Mouse (Mus musculus) lung, embryonic 16.5 days (tissue): ENCODE data around the gene Dok3. TPM values are rescaled to one million over a fixed set of nuclear protein-coding genes. Genes with fewer than 3 reads are reported as not detected.
A peak's percentile ranks its signal among the peaks of the same experiment; 100 is the strongest.
"Not testable (repeated sequence)": the region's sequence is repeated elsewhere in the genome, so short reads cannot be mapped to it uniquely, and the experiment has no call there.

ENCODE experiments used
- ATAC-seq: fragments of 200-750 bp; cut with Nextera tagmentation; 2 replicates; pipeline ENCODE4 v1.8.0; 2017; ENCODE audit warnings: low read depth, mild to moderate bottlenecking, moderate library complexity
- H3K27ac ChIP-seq: fragments of 300-500 bp; sonication (generic); 2 replicates; pipeline ENCODE4 v1.5.1; 2014; ENCODE audit warnings: mild to moderate bottlenecking, control low read depth, low read length
- H3K27me3 ChIP-seq: fragments of 300-500 bp; sonication (generic); 2 replicates; pipeline ENCODE4 v1.6.1; 2014; ENCODE audit warnings: low read depth, low read length, mixed read lengths; ENCODE audit not compliant: control insufficient read depth, insufficient read depth
- H3K36me3 ChIP-seq: fragments of 300-500 bp; sonication (generic); 2 replicates; pipeline ENCODE4 v1.6.1; 2014; ENCODE audit warnings: low read length; ENCODE audit not compliant: control insufficient read depth, insufficient read depth
- H3K4me1 ChIP-seq: fragments of 300-500 bp; sonication (generic); replicated peaks from 2 replicates; pipeline ENCODE4 v1.6.1; 2014; ENCODE audit warnings: low read length, mixed read lengths; ENCODE audit not compliant: control insufficient read depth, insufficient read depth
- H3K4me2 ChIP-seq: fragments of 300-500 bp; sonication (generic); 2 replicates; pipeline ENCODE4 v1.6.1; 2014; ENCODE audit warnings: low read depth, low read length, control low read depth
- H3K4me3 ChIP-seq: fragments of 300-500 bp; sonication (generic); 2 replicates; pipeline ENCODE4 v1.5.1; 2014; ENCODE audit warnings: mild to moderate bottlenecking, low read length, control low read depth
- H3K9ac ChIP-seq: fragments of 300-500 bp; sonication (generic); 2 replicates; pipeline ENCODE4 v1.6.1; 2014; ENCODE audit warnings: low read length, control low read depth
- H3K9me3 ChIP-seq: fragments of 300-500 bp; sonication (generic); 2 replicates; pipeline ENCODE4 v1.6.1; 2016; ENCODE audit warnings: low read length; ENCODE audit not compliant: control insufficient read depth
- WGBS: fragments of 180-500 bp; shearing (Covaris S2); extraction: QIAGEN DNeasy Blood & Tissue Kit; methylation state at CpG from one replicate; pipeline ENCODE4 v1.1.7; 2014; 5-methylcytosine and 5-hydroxymethylcytosine counted together
- polyA plus RNA-seq: library from polyadenylated mRNA; unstranded; fragments of >200 nt; fragmentation: Nextera tagmentation; extraction: Ambion mirVana; gene quantifications from 2 replicates; pipeline ENCODE4 v1.2.1, GENCODE M21; 2015

The Dok3 gene
- polyA plus RNA-seq, 1 experiment from 2014 or later, result 3.8 TPM

DNA sequence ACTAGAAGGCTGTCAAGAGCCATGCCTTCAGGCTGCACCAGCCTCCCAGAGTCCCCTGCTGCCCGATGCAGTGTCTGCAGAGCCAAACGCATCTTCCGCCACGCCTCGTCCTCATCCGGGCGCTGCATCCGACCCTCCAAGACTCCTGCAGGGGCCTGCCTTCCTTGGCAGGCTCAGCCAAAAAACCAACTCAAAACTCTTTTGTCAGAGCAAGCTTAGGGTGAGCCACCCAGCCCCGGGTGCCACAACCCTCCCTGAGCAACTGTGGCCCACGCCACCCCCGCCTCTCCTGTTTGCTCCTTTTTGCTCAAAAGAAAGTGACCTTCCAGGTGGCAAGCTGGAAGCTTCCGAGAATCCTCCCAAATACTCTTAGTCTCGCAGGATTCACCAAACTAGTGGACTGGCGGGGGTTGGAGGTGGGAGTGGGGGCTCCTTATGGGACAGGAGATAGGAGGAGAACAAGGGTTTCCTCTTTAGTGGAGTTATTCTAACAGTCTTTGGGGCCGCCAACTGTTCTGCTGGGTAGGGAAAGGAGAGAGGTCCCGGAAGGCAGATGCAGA lies 40.7 kb upstream of the Dok3 start:
- 3% methylated on average over 16 of the region's 16 CpGs for WGBS
- H3K4me2 ChIP-seq, result peak overlapping the region; percentile 97
- peak overlapping the region; percentile 99 for H3K4me3 ChIP-seq
- H3K4me1 ChIP-seq, result peaks cover 15% of the 10 kb centered on the region
- peak overlapping the region; percentile 83; the same call in 1 of the 2 replicates for H3K27ac ChIP-seq
- peak overlapping the region; percentile 99 for H3K9ac ChIP-seq
- H3K9me3 ChIP-seq, result no peaks in the 10 kb centered on the region; the same call in 1 of the 2 replicates
- H3K36me3 ChIP-seq, result no peaks in the 10 kb centered on the region
- H3K27me3 ChIP-seq, result no peaks in the 10 kb centered on the region
- ATAC-seq, result no peak

DNA sequence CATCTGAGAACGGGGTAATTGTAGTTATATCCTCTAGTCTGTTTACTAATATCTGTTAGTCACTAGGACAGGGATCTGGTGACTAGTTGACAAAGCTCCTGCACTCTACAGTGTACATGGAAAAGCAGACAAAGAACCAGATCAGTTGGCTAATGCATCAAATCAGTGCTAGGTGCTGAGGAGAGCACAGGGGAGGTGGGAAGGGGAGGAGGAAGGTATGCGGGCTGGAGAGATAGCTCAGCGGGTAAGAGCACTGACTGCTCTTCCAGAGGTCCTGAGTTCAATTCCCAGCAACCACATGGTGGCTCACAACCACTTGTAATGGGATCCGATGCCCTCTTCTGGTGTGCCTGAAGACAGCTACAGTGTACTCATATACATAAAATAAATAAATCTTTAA lies 39.4 kb upstream of the Dok3 start:
- not testable (repeated sequence) for H3K9ac ChIP-seq, ATAC-seq, H3K9me3 ChIP-seq, H3K36me3 ChIP-seq, H3K27ac ChIP-seq, H3K4me2 ChIP-seq, H3K4me3 ChIP-seq, H3K27me3 ChIP-seq
- WGBS, result 87% methylated on average over 4 of the region's 4 CpGs
- peaks cover 15% of the 10 kb centered on the region for H3K4me1 ChIP-seq

DNA sequence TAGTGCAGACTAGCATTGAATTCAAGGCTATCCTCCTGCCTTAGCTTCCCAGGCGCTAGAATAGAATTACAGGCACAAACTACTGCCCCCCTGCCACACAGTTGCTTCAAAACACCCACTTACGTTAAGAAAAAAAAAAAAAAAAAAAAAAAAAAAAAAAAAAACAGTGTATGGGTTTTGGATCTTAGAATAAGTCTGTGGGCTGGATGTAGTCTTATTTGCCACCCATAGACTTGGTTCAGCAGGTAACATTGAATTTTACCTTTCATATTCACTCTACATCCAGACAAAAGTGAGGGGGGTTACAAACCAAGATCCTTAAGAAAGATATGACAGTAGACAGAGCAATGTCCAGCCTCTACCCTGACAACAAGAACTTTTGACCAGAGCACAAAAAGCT lies 38.9 kb upstream of the Dok3 start:
- H3K27ac ChIP-seq, result no peak overlapping the region
- H3K27me3 ChIP-seq, result no peaks in the 10 kb centered on the region
- ATAC-seq, result no peak
- no peaks in the 10 kb centered on the region for H3K9me3 ChIP-seq
- H3K9ac ChIP-seq, result no peak overlapping the region
- 88% methylated on average over 2 of the region's 2 CpGs for WGBS
- H3K4me1 ChIP-seq, result peaks cover 15% of the 10 kb centered on the region
- no peak overlapping the region for H3K4me2 ChIP-seq
- H3K4me3 ChIP-seq, result no peak overlapping the region
- peaks cover 2% of the 10 kb centered on the region; the same call in 1 of the 2 replicates for H3K36me3 ChIP-seq

DNA sequence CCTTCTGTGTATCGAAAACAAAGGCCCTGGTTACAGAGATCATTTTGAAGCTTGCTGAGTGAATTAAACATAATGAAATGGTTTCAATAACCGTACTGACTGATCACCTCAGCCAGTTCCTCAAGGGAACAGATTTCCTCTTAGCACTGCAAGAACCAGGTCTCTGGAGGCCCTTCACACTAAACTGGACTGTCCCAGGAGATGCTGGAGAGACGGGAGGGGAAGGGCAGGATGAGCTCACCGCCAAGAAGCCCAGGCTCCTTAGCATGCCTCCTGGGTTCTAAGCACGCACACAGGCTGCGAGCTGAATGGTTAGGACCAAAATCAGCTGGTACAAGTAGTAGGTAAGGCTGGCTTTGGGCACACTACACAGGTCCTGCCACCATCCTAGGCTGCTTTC lies 37.9 kb upstream of the Dok3 start:
- ATAC-seq, result no peak
- Histone ChIP-seq H3K4me3 (no peak overlapping the region), H3K9me3 (no peaks in the 10 kb centered on the region), H3K4me2 (no peak overlapping the region), H3K36me3 (peaks cover 2% of the 10 kb centered on the region; the same call in 1 of the 2 replicates), H3K4me1 (peaks cover 12% of the 10 kb centered on the region), H3K27me3 (no peaks in the 10 kb centered on the region), H3K9ac (no peak overlapping the region), H3K27ac (no peak overlapping the region)
- WGBS, result 85% methylated on average over 6 of the region's 6 CpGs

DNA sequence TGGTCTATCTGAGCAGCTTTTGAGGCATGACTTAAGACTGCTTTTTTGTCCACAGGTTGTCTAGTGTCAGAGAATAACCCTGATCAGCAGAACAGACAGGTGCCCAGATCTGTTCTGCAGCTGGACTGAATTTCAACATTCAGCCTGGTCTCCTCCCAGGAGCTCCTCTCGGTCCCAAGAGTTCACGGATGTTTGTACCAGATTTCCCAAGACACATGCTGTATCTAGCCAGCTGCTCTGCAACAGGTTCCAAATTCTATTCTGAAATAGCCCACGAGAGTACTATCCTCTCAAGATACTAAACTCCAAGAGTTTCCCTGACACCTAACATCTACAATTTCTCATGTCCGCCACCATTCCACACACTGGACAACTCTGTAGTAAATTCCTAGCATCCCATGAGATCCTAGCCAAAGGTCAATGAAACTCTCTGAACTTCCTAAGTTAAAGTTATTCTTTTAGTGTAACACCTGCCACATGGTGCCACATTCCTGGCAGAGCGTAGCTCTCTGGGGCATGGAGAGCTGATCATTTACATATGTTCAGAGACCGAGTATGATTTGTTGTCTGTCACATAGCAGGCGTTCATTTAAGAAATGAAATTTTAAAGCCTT lies 34.3 kb upstream of the Dok3 start:
- Histone ChIP-seq H3K4me1 (no peaks in the 10 kb centered on the region), H3K27ac (no peak overlapping the region), H3K4me2 (no peak overlapping the region), H3K4me3 (no peak overlapping the region), H3K27me3 (no peaks in the 10 kb centered on the region), H3K9me3 (no peaks in the 10 kb centered on the region), H3K9ac (no peak overlapping the region), H3K36me3 (peaks cover 2% of the 10 kb centered on the region; the same call in 1 of the 2 replicates)
- 78% methylated on average over 7 of the region's 7 CpGs for WGBS
- ATAC-seq, result no peak

DNA sequence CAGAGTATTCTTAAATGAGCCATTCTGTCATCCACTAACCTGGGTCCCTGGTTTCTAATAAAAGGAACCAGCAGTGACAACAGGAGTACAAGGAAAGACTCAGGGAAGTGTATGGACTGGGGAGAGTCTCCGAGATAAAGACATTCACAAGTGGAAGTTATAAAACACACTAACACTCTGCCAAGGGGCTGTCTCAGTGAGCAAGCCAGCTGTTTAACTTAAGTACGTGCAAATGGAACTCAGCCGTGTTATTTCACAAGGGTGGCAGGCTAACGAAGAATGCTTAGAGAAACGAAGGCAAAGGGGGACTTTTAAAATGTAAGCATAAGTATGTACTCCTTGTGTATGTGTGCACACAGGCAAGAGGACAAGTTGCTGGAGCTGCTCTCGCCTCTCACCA lies 28.4 kb upstream of the Dok3 start:
- no peaks in the 10 kb centered on the region for H3K4me1 ChIP-seq
- no peak overlapping the region for H3K9ac ChIP-seq
- WGBS, result 66% methylated on average over 6 of the region's 6 CpGs
- peaks cover 30% of the 10 kb centered on the region for H3K36me3 ChIP-seq
- no peaks in the 10 kb centered on the region for H3K27me3 ChIP-seq
- no peaks in the 10 kb centered on the region for H3K9me3 ChIP-seq
- ATAC-seq, result peak; percentile 72
- H3K27ac ChIP-seq, result no peak overlapping the region
- no peak overlapping the region for H3K4me3 ChIP-seq
- no peak overlapping the region for H3K4me2 ChIP-seq

DNA sequence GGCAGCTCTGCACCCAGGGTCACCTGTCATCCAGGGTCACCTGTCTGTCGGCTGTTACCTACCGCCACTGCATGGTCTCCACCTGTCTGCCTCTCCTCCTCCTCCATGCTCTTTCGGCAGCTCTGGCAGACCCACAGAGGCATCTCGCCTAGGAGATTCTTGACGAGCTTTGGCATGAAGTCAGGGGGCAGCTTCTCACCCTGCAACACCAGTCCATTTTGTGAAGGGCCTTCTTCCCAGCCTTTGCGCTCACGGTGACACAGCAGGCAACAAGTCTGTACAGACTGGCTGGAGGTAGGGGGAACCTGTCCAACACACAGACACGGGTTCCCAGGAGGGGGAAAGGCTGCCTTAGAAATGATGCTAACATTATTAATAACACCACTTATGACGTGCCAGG lies 26.8 kb upstream of the Dok3 start:
- H3K36me3 ChIP-seq, result peaks cover 32% of the 10 kb centered on the region
- H3K4me1 ChIP-seq, result no peaks in the 10 kb centered on the region
- no peak overlapping the region for H3K4me2 ChIP-seq
- no peak overlapping the region for H3K27ac ChIP-seq
- 90% methylated on average over 9 of the region's 9 CpGs for WGBS
- no peaks in the 10 kb centered on the region for H3K27me3 ChIP-seq
- no peak overlapping the region for H3K9ac ChIP-seq
- H3K9me3 ChIP-seq, result no peaks in the 10 kb centered on the region
- H3K4me3 ChIP-seq, result no peak overlapping the region
- no peak for ATAC-seq

DNA sequence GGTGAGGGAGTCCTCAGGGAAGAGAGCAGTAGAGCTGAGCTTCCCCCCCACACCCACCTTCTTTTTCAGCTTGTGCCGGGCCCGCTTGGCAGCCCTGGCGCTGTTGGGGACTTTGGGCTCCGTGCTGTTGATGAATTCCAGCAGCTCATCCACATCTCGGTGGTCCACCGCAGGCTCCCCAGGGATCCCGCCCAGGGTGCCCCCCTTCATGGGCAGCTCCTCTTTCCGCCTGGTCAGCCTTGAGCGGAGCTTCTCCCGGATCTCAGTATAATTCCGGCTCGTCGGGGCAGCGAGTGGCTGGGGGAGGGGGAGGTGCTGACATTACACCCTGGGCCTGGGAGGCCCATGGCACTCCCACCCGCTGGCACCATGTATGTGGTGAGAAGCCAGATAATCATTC lies 20.0 kb upstream of the Dok3 start:
- Histone ChIP-seq H3K27me3 (no peaks in the 10 kb centered on the region), H3K36me3 (peaks cover 32% of the 10 kb centered on the region)
- WGBS, result 91% methylated on average over 15 of the region's 15 CpGs

DNA sequence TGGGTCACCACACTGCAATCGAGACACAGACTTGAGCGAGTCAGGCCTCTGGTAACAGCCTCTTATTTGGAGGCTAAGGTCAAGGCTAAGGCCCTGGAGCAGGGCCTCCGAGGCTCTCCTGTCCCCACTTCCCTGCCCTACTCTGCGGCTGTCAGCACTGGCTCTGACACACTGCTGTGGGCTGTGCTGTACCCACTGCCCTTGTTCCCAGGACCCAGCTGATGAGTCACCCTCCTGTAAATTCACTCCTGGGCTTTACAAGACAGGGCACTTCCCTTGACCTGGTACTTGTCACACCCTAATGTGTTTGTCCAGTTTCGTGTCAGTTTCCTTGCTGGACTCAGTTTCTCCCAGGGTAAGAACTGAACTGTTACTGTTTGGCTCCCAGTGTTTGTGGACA lies 19.3 kb upstream of the Dok3 start:
- Histone ChIP-seq H3K4me1 (no peaks in the 10 kb centered on the region), H3K27ac (no peak overlapping the region), H3K27me3 (no peaks in the 10 kb centered on the region), H3K9me3 (no peaks in the 10 kb centered on the region), H3K9ac (no peak overlapping the region), H3K36me3 (peaks cover 27% of the 10 kb centered on the region), H3K4me2 (no peak overlapping the region), H3K4me3 (no peak overlapping the region)
- ATAC-seq, result no peak
- WGBS, result 87% methylated on average over 5 of the region's 5 CpGs

More for the DNA sequence above, 20.0 kb upstream of the Dok3 start:
- Histone ChIP-seq H3K4me1 (no peaks in the 10 kb centered on the region), H3K9me3 (no peaks in the 10 kb centered on the region), H3K4me3 (no peak overlapping the region), H3K4me2 (no peak overlapping the region), H3K9ac (no peak overlapping the region), H3K27ac (no peak overlapping the region)
- no peak for ATAC-seq
